Mouse (Mus musculus) c-Kit-positive CD71-negative TER-119-negative erythroid progenitor cells, embryonic 14.5 days (primary cell): Measurements from ENCODE around the gene Cacna1c.

ENCODE experiments used
- DNase-seq: peaks from one replicate; pipeline ENCODE4 v3.0.0-alpha.2; 2013; ENCODE audit warnings: low read depth

The Cacna1c gene

DNA sequence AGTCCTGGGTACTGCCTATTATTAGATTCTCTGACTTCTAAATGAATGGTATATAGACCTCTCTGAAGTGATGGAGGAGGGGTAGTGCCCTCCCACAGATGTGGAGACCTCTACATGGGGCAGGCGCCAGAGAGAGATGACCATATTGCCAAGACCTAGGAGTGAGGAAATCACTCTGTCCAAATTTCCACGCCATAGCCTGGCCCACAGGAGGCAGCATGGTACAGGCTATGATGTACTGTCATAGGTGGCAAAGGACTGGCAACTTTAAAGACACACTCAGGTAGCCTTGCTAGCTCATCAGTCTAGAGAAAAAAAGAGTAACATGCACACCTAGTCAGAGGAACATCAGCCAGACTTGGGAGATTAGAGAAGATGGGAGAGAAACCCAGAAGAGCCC lies 347.6 kb downstream of the Cacna1c start:
- no peak for DNase-seq

DNA sequence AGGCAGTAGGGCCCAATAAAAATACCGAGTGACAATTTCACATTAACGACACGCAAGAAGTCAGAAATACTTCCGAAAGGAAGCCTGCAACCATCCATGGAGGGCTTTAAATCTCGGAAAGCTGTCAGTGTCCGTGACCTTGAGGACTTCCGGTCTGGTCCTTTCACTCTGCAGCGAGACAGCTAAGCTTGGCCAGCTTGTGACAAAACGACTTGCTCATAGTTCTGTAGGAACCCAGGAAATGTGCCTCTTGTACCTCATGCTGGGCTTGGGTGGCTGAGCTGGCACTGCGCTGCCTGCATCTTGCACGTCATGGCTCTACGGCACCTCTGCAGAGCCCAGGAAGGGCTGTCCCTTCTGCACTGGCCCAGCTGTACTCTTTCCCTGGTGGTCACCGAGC lies 348.5 kb downstream of the Cacna1c start:
- no peak for DNase-seq

DNA sequence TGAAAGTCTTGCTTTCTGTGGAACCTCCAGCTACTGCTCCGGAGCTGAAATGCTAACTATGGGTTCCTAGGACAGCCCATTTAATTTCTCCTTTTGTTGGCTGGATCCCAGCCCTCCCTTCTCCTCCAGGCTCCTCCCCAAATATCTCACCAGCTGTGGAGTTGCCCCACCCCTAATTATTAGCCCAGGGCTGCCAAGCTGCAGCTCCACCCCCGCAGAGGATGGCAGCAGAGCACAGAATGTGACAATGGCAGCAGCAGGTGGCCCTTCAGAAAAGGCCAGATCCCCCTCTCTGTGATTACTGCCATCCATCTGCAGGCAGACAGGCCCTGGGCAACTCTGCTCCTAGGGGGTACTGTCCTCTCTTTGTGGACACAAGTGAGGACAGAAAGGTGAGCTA lies 350.4 kb downstream of the Cacna1c start:
- DNase-seq = no peak

DNA sequence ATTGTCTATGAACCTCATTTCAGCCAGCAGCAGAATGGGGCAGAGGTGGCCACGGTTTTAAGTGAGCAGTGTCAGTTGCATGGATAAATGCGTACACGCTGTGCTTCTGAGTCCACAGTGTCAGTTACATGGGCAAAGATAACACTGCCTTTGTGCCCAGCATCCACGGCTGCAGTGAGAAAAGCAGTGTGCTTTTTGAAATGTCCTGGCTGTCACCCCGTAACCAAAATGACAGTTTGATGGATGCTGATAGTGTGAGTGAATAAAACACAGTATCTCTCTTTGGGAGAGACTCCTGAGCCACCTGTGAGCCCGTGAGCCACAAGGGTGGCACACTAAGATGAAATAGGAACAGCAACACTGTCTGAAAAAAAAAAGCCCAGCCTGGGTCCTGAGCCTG lies 351.0 kb downstream of the Cacna1c start:
- DNase-seq = no peak

DNA sequence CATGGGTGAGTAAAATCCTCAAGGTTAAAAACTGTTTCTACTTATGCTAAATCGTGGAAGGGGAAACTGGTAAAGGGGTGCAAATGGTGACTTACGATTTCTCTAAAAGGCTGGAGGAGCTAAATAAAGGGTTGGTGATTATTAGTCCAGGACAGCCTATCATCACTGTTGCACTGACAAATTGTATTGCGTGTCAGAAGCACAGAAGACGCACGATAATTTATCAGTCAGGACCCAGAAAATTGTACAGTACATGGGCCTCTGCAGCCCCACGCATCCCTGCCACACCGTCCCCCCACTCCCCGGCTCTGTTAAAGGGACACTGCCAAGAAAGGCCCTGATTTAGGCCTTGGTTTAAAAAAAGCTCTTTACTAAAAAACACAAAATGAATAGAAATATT lies 352.7 kb downstream of the Cacna1c start:
- DNase-seq = no peak

DNA sequence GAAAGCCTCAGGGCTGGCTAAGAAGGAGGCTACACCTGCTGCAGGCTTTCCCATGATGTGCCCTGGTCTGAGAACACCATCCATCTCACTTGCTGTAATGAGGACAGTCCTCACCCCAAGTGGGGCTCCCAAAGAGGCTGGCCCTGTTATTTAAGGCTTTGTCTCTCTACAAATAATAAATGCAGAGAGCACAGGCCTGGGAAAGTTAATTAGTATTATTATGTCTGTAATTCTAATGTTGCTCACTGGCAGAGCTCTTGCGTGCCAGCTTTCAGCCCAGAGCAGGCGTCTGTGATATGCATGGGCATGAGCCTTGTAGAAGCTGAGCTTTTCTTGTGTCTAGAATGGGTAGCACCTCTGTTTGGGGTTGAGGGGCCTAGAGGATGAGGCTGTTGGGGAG lies 354.3 kb downstream of the Cacna1c start:
- DNase-seq = no peak

DNA sequence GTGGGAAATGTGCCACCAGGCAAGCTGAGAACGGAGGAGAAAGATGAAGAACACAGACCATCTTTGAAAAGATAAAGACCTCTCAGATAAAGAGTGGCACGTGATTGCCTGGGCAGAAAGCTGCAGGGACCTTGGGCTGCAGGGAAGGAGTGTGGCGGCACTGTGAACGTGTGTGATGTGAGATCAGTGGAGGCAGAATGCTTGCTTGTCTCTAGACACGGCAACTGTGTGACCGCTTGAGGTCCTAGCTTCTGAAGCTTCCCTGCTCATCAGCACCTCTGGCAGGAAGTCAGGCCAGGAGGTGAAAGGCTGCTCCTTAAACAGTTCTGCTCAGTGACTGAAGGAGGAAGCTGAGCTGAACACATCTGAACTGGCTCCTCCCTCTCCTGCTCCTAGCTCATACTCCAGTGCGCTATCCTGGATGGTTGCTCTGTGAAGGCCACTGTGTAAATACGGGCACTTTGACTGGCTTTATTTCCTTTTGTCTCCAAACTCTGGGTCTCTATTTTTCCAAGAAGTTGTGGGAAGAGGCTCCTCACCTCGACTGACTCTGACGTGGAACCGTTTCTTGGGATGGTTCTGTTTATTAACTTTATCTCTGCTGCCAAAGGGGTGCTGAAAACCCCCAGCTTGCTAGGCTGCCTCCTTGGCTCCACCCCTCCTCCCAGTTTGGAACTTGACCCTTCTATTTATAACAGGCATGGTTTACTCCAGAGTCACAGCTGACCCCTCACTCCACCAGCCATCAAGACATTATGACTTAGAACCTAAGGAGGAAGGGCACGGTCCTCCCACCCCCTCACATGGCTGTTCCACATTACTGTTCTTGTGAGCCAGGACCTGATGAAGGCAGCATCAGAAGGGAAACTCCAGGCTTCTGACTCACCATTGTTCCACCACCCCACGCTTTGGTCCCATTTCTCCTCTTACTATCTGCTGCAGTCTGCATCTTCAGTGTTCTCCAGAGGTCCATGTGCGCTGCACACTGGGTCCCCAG lies 357.0 kb downstream of the Cacna1c start:
- DNase-seq = no peak

DNA sequence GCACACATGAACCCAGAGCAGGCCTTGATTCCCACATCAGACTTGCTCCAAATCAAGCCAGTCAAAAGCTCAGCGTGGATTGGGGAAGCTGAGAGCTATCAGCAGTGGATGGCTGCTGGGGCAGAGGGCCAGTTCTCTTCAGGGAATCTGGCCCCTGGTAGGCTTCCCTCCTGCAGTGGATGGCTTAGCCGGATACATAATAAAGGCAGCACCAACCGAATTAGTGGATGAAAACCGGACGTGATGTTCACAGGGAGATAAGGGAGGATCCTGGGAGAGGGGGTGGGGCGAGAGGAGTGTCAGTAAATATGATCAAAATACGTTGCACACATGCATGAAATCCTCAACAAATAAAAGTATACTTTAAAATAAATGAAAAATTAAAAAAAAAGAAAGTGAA lies 359.5 kb downstream of the Cacna1c start:
- DNase-seq = no peak

DNA sequence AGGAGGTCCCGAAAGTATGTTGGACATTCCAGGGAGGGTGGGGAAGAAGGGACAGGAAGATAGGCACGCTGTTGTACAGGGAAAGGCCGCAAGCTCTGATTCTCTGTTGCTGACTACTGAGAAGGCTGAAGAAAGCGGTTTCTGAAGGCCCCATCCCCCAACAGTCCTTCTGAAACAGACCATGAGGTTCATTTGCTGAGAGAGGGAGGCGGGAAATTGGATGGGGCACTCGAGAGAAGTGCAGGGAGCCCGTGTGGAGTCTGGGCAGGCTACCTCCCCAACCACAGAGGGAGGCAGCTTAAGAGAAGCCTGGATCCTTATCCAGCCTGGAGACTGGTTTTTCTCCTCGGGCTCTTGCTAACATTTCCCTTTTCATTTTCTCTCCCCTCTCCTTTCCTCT lies 362.2 kb downstream of the Cacna1c start:
- no peak for DNase-seq

DNA sequence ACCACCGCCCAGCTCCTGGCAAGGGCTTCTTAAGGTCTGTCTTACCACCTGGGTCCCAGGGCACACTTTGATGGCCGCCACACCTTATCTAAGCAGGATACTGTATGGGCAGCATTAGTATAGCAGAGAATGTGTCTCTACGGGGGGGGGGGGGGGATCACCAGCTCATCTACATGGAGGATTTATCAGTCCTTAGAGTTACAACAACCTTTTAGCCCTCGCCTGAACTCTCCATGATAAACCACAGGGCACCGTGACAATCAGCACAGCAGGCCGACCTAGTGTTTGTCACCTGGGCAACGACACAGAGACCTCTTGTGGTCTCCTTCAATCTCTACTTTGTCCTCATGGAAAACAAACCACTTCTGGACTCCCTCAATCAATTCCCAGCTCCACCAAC lies 363.2 kb downstream of the Cacna1c start:
- no peak for DNase-seq

DNA sequence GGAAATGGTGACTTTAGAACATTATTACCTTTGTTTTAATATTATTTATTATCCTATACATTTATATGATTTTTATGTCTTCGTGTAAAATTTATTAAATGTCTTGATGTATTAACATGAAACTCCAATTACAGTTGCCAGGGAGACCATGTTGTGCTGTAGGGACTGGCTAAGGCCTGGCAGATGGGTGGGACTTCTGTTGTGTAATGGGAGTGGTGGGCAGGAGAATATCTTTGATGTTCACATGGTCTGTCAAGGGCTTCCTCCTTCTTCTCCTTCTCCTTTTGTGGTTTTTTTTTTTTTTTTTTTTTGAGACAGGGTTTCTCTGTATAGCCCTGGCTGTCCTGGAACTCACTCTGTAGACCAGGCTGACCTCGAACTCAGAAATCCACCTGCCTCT lies 363.6 kb downstream of the Cacna1c start:
- DNase-seq = no peak

DNA sequence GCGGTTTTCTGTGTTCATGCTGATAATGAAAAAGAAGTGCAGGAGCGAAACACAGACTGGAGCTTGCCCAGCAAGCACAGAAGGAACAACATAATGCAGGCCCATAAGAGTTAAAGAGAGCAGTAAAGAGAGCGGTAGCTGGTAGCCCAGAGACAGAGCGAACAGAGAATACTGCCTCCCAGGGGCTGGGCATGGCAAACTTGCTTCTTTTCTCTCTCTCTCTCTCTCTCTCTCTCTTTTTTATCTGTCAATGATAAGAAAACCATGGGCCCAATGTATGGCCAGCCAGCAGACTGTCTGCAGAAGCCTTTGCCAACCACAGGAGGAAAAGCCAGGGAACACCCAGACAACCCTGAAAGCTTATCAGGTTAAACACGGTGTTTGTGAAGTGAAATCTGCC lies 365.4 kb downstream of the Cacna1c start:
- DNase-seq = no peak

DNA sequence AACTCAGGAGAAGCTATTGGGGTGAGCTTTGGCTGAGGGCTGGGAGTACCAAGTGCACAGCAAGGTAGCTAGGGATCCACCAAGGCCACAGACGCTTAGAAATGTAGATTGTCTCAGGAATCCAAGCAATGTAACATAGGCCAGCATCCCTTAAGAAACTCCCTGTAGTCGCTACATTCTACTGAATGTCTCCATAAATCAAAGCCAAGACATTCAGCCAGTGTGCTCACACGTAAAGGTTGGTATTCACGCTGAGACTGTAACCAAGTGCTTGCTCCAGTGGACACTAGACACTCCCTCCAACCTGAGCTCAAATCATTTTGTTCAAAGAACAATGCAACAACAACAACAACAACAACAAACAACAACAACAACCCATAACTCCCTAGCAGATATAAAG lies 368.0 kb downstream of the Cacna1c start:
- no peak for DNase-seq

DNA sequence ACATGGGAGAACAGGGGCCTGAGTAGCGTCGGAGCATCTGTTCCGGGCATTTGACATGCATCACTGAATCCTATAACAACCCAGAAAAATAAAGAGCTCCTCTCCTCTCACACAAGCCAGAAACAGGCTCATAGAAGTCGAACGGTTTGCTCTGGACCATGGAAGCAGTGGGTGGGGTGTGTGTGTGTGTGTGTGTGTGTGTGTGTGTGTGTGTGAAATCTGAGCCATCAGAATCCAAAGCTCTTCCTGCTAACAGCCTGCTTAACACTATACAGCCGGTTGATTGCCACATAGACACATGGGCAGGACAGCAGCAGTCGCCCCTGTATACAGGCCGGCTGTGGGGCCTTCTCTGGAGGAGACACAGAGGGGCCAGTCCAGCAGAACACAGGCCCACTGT lies 368.7 kb downstream of the Cacna1c start:
- DNase-seq = no peak

DNA sequence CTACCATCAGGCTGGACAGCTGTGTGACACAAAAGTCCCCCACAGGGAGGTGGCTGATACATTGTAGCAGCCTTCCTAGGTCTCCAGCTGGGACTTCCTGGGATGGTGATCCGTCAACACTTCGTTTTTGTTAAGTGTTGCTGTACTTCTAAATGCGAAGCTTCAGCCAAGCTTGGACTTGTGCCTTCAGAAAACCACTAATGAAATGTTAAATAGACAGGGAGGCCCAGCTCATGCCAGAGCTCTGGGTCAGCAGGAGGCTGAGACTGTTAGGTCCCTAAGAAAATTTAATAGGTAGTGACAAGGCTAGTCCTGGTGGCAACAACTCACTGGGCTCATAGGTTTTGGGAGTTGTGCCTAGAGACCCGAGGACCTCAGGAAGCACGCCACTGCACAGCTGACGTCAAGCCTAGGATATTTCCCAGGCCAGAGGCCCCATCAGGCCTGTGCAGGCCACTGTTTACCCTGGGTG lies 370.8 kb downstream of the Cacna1c start:
- no peak for DNase-seq

DNA sequence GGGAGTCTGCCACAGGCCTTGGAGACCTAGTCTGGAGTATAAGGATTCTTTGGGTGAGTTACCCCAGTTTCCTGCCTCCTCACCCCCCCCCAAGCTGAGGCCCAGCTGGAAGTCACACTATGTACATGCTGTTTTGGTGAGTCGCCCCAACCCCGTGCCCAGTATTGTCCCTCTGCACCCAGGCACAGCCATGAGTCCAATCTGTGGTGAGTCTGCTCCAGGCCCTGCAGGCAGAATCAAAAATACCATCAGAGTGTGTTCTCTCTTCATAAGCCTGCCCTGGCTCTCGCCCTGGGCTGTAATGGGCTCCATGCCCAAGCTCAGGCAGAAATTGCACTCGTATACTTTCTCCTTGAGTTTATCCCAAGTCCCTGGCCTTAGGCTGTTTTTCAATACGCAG lies 374.7 kb downstream of the Cacna1c start:
- no peak for DNase-seq

DNA sequence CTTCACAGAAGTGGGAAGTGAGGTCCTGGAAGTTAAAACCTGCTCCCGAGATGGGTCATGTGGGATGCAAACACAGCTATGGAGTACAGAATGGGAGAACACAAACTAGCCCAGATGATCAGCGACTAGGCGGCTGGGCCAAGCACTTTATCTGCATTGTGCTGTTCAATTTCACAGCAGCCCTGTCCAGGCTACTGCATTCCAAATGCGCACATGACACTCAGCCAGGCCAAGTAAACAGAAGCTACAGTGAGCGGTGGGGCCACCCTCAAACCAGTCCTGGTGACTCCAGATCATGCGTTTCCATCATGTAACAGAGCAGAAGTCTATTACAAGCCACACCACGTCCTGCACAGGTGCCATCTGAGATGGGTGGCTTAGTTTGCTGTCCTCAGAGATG lies 376.6 kb downstream of the Cacna1c start:
- DNase-seq = no peak

DNA sequence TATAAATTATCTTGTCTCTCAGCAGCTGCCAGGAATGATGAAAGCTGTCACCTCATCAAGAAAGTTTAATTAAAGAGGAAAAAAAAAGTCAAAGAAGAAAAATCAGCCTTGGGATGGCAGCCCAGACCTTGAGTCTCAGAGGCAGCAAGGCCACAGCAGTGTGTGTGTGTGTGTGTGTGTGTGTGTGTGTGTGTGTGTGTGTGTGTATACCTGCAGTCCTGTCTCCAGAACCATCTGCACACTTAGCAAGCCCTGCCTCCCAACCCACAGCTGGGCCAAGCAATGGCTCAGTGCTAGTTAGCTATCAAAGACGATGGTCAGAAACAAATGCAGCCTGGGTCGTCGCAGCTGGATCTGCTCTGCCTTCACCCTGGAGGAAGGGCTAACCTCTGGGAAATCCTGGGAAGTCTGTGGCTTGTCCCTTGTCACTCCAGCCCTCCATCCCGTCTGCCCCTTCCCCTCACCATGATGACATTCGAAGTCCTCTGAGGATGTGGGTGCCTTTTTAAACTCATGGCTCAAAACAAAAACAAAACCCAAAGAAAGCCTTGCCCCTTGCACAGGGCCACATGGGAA lies 378.2 kb downstream of the Cacna1c start:
- DNase-seq = no peak

DNA sequence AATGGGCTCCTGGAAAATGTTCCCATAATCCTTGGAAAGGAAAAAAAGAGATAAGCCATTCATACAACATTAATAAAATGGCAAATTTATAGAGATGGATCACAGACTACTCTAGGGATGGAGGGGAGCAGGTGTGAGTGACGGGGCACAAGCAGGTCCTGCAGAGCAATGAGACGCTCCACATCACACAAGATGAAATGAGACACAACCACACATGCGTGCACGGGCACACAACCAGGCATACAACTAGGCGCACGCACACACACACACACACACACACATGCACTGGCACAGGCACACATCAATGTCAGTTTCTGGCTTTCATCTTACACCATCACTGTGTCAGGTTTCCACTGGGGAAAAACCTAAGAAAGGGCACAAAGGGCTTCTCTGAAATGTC lies 380.0 kb downstream of the Cacna1c start:
- DNase-seq = no peak

DNA sequence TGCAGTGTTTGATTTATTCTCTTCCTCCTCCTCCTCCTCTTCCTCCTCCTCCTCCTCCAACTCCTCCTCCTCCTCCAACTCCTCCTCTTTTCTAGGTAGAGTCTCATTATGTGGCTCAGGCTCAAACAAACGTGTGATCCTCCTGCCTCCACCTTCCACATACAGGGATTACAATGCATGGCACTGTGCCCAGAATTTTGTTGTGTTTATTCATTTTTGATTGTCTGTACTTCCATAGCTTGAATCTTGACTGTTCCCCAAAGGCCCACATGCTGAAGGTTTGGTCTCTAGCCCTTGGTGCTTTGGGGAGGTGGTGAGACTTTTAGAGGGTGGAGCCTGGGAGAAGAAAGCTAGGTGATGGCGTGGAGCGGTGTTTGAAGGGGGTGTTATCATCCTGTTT lies 383.7 kb downstream of the Cacna1c start:
- DNase-seq = no peak

DNA sequence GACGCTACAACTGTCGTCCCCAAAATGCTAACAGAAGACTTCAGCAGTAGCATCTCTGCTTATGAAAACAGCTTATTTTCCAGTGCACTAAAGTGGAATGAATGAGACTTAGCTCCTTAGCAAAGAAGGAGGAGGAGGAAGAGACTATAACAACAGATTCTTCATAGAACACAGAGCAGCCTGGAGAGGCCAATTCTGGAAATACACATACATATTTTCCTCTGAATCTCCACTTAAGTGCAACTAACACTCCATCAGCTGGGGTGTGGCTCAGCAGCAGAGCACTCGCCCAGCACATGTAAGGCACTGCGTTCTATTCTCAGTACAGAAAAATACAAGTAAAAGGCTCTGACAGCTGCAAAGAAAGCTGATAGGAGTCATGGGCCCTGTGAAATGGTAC lies 384.2 kb downstream of the Cacna1c start:
- DNase-seq = no peak

DNA sequence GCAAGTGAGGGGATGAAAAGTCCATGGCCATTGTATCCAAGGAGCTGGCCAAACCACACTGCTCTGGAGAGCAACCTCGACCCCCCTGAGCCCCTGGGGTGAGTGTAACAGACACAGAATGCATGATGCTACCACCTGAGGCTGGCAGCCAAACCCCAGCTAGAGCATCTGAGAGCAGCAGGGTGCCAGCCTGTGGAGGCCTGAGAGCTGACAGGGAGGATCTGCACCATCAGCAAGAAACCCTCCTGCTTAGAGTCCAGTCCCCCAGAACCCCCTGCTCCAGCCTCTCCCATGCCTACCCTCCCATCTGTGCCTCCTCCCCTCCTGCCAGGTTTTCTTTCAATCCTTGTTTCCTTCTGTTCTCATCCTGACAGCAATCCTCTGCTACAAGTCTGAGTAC lies 385.4 kb downstream of the Cacna1c start:
- no peak for DNase-seq

DNA sequence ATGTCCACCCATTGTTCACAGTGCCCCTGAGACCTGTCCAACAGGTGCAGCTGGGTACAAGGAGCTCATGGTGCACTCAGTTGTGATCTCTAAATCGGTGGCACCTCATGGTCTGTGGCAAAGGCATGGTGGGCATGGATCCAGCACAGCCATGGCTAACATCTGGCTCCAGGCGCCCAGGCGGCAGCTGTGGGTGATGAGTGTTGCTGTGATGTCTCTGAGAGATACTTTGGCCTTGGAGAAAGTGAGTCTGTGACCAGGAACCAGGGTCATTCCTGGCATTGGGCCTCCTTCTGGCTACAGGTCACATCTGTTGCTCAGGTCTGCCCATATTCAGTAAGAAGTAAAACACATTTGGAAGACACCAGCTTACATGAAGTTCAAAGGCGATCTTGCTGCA lies 391.1 kb downstream of the Cacna1c start:
- DNase-seq = no peak

DNA sequence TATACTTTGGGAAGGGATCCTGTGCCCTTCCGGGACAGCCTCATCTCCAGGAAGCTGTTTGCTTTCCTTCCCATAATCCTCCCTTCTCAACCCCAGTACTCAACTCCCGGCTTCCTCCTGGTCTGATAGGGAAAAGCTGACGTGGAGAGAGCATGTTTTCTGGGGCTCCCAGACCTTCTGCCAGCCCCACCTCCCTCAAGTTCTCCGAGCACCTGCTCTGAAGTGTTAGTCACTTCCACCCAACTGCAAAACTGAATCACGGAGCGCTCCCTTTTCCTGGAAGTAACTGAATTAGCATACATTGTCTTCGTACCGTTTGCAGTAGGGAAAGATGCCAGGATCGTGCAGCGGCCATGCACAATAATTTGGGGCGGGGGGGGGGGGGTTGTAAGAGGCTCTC lies 393.9 kb downstream of the Cacna1c start:
- no peak for DNase-seq
